Mouse (Mus musculus) bone marrow macrophage, adult 2 months (primary cell): Measurements from ENCODE around the gene Sox5.

Experiments
- CTCF ChIP-seq: IDR thresholded peaks from 2 replicates; pipeline ENCODE4 v1.5.1; 2012; ENCODE audit warnings: low read depth, mild to moderate bottlenecking, low read length, moderate library complexity
- POLR2A ChIP-seq: IDR thresholded peaks from 2 replicates; pipeline ENCODE4 v1.6.1; 2012; ENCODE audit warnings: mild to moderate bottlenecking, low read depth, low read length, borderline replicate concordance

DNA sequence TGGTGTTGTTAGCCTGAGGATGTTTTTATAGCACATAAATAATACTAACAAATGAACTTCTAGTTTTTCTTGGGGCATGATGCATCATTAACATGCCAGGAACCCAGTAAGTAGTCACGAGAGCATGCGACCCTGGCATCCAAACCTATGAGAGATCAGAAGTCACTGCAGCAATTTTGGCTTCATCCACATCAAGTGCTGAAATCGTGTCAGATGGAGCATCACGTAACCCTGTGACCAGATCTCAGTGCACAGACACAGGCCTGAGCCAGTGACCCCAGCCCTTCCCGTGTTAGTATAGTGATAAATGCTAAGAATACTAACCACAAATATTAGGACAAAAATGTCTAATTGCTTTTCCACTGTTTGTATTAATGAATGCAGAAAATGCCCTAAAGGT, 58.8 kb downstream of the Sox5 start:
- TF ChIP-seq CTCF: no peak
- no peak for TF ChIP-seq POLR2A
